Mouse (Mus musculus) lung, adult 2 months (tissue): Measurements from ENCODE around the gene Ccl1.

Experiments used
- CTCF ChIP-seq: fragments of 200-500 bp; IDR thresholded peaks from 2 replicates; pipeline ENCODE4 v1.5.1; 2011; ENCODE audit warnings: mild to moderate bottlenecking, low read length, control low read depth; ENCODE audit not compliant: insufficient read depth
- POLR2A ChIP-seq: fragments of 200-500 bp; IDR thresholded peaks from 2 replicates; pipeline ENCODE4 v1.6.1; 2011; ENCODE audit warnings: low read depth, mild to moderate bottlenecking, control low read depth, low read length, borderline replicate concordance; ENCODE audit errors: extremely low read depth

DNA sequence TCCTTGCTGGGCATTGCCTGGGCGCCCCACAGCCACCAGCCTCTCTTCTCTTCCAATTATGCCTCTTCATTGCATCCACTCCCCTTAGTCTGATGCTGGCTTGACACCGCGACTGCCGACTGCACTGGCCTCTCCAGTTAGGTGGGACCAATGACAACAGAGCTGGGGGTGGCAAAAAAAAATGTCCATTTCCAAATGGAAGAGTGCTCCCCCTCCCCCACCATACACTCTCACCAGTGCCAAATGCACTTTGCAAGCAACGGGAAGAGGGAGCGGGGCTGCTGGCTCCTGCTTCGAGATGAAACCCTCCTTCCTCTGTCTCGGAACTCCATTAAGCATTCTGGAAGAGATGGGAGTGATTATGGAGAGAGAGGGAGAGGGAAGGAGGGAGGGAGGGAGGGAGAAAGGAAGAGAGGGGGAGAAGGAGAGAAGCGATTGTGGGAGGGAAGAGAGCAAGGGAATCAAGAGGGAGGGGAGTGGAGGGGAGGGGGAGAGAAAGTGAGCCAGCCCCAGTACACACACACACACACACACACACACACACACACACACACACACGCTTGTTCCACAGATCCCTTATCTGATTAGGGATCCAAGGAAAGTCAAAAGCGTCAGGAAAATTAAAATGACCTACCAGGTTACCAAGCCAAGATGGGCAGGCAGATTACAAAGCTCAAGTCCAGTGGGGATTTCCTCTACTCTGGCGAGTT is 5.0 kb upstream of the Ccl1 start:
- TF ChIP-seq CTCF (no peak), POLR2A (no peak)
